Comparison of ENCODE assay signal across 19 mouse cellular contexts in the genomic region with DNA sequence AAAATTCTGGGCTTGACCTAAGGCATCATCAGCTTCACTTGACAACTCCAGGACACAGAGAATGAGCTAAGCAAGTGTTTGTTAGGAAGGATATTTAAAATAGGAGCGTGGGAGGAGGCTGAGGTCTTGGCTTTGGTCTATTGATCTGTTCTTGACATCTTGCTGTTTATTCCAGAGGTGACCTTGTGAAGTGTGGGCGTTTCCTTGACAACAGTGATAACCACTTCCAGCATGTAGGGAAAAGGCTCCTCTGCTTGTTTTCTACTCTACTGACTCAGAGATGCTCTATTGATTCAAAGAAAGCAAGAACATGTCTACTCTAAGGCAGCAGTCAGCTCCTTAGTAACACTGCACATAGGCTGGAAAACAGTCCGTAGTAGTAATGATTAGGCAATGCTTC.
A peak's percentile ranks its signal among the peaks of the same experiment; 100 is the strongest.
DNase-seq lines count a peak whose midpoint lies in the region; ATAC-seq lines count a peak whose summit lies in the region.
"Had no signal": no experiment of that assay in that cellular context is flagged by ENCODE, and none has a peak within 500 bp of the region (broad histone marks: within the 10 kb centered on the region; RNA-seq: fewer than 3 reads in every experiment).

No protein-coding gene starts in this region.

- 18% methylated on average over 3 of the region's 3 CpGs for WGBS in hindbrain, embryonic 14.5 days
- 37% methylated on average over 3 of the region's 3 CpGs for WGBS in midbrain, embryonic 15.5 days

- peaks cover 30% of the 10 kb centered on the region for H3K4me1 ChIP-seq in hindbrain, embryonic 14.5 days (replicated peaks; ENCODE audit: control insufficient read depth, insufficient read depth, low read length)
- H3K4me1 ChIP-seq in midbrain, embryonic 15.5 days, result peaks cover 42% of the 10 kb centered on the region
- H3K4me1 ChIP-seq: embryonic facial prominence, embryonic 12.5 days; heart, embryonic 12.5 days; limb, embryonic 15.5 days; megakaryocyte, embryonic 14.5 days had no signal

- peak; percentile 21 for DNase-seq in embryo, embryonic 10 days (ENCODE audit: low spot score)
- DNase-seq in embryo, embryonic 11 days, result no peak
- DNase-seq in R1 (ENCODE audit: low read depth, low spot score), result peak; percentile 52
- DNase-seq in hindbrain, embryonic 14.5 days (ENCODE audit: low spot score), result no peak
- no peak for DNase-seq in right cerebral cortex, adult 18-20 months
- DNase-seq in lung, postnatal 25 days (ENCODE audit: low spot score), result no peak
- no peak for DNase-seq in lung, postnatal 10 days
- DNase-seq: cerebellum, adult 9-11 months; gastrocnemius, postnatal 25 days; heart, postnatal 4 days; kidney, adult 2 months; lung, adult 18-20 months; right cerebral cortex, postnatal 25 days had no signal

- 0 out of 2 replicates have a peak, but pooled peaks have one; percentile 29 for ATAC-seq in hindbrain, embryonic 14.5 days (ENCODE audit: low FRiP score)
- peak; percentile 31; the same call in 1 of the 2 replicates for ATAC-seq in midbrain, embryonic 15.5 days (replicated peaks)

- H3K9ac ChIP-seq in hindbrain, embryonic 14.5 days, result no peak overlapping the region
- H3K9ac ChIP-seq in midbrain, embryonic 15.5 days, result no peak overlapping the region
- H3K9ac ChIP-seq: embryonic facial prominence, embryonic 12.5 days; heart, embryonic 12.5 days; limb, embryonic 15.5 days had no signal

- H3K4me2 ChIP-seq in hindbrain, embryonic 14.5 days (replicated peaks), result no peak overlapping the region
- H3K4me2 ChIP-seq in midbrain, embryonic 15.5 days, result no peak overlapping the region
- H3K4me2 ChIP-seq: embryonic facial prominence, embryonic 12.5 days; heart, embryonic 12.5 days; limb, embryonic 15.5 days had no signal

- H3K36me3 ChIP-seq in hindbrain, embryonic 14.5 days (replicated peaks; ENCODE audit: control insufficient read depth, insufficient read depth), result no peaks in the 10 kb centered on the region
- H3K36me3 ChIP-seq in midbrain, embryonic 15.5 days (replicated peaks), result no peaks in the 10 kb centered on the region
- H3K36me3 ChIP-seq: embryonic facial prominence, embryonic 12.5 days; heart, embryonic 12.5 days; limb, embryonic 15.5 days had no signal

- H3K4me3 ChIP-seq in hindbrain, embryonic 14.5 days (replicated peaks; ENCODE audit: low read length), result no peak overlapping the region
- no peak overlapping the region for H3K4me3 ChIP-seq in midbrain, embryonic 15.5 days
- H3K4me3 ChIP-seq: embryonic facial prominence, embryonic 12.5 days; heart, embryonic 12.5 days; limb, embryonic 15.5 days; megakaryocyte, embryonic 14.5 days had no signal

- H3K27ac ChIP-seq in hindbrain, embryonic 14.5 days, result peak overlapping the region; percentile 90
- peak overlapping the region; percentile 86 for H3K27ac ChIP-seq in midbrain, embryonic 15.5 days
- H3K27ac ChIP-seq: embryonic facial prominence, embryonic 12.5 days; limb, embryonic 15.5 days had no signal

- no peaks in the 10 kb centered on the region for H3K27me3 ChIP-seq in hindbrain, embryonic 14.5 days (ENCODE audit: control insufficient read depth, insufficient read depth, low read length)
- H3K27me3 ChIP-seq in midbrain, embryonic 15.5 days (replicated peaks), result no peaks in the 10 kb centered on the region
- H3K27me3 ChIP-seq: CH12.LX; embryonic facial prominence, embryonic 12.5 days; heart, embryonic 12.5 days; limb, embryonic 15.5 days; megakaryocyte, embryonic 14.5 days had no signal

- no peaks in the 10 kb centered on the region for H3K9me3 ChIP-seq in hindbrain, embryonic 14.5 days (ENCODE audit: control insufficient read depth, low read length)
- H3K9me3 ChIP-seq in midbrain, embryonic 15.5 days, result no peaks in the 10 kb centered on the region
- H3K9me3 ChIP-seq: embryonic facial prominence, embryonic 12.5 days; heart, embryonic 12.5 days; limb, embryonic 15.5 days had no signal

Comparison
In these comparisons a context has a peak if more than half of its experiments do, and no peak if none do; other contexts are left out.
1. DNase-seq: peak in embryo, embryonic 10 days (single experiment) and R1 (single experiment); none in embryo, embryonic 11 days (single experiment), hindbrain, embryonic 14.5 days (single experiment), right cerebral cortex, adult 18-20 months (single experiment), lung, postnatal 25 days (single experiment) and lung, postnatal 10 days (single experiment).